Mouse (Mus musculus) liver, embryonic 14.5 days (tissue): Measurements from ENCODE around the gene Inhbe. TPM values are rescaled to one million over a fixed set of nuclear protein-coding genes. Genes with fewer than 3 reads are reported as not detected.

Experiments used
- ATAC-seq: fragments of 200-750 bp; cut with Nextera tagmentation; 2 replicates; pipeline ENCODE4 v1.8.0; 2017; ENCODE audit warnings: moderate number of reproducible peaks, mild to moderate bottlenecking, moderate library complexity; ENCODE audit not compliant: insufficient read depth
- DNase-seq, 3 experiments: peaks; one replicate each; pipeline ENCODE4 v3.0.0-alpha.2; 2012 to 2013; ENCODE audit warnings: low read depth in 3 of 3, low spot score in 3 of 3
- H3K27ac ChIP-seq: fragments of 300-500 bp; sonication (generic); 2 replicates; pipeline ENCODE4 v1.5.1; 2014; ENCODE audit warnings: moderate library complexity, mild to moderate bottlenecking, control low read depth, inconsistent platforms
- H3K27me3 ChIP-seq: fragments of 300-500 bp; sonication (generic); 2 replicates; pipeline ENCODE4 v1.6.1; 2014; ENCODE audit warnings: mild to moderate bottlenecking, low read length, moderate library complexity; ENCODE audit not compliant: control insufficient read depth, insufficient read depth
- H3K36me3 ChIP-seq: fragments of 300-500 bp; sonication (generic); replicated peaks from 2 replicates; pipeline ENCODE4 v1.6.1; 2014; ENCODE audit warnings: low read depth; ENCODE audit not compliant: control insufficient read depth, insufficient read depth
- H3K4me1 ChIP-seq, 2 experiments: fragments of 200-500 bp in 1 of 2; fragments of 300-500 bp in 1 of 2; sonication (generic) in 1 of 2; replicated peaks; 2 replicates each; pipeline ENCODE4 v1.6.1; 2012 to 2014; ENCODE audit warnings: antibody characterized with exemption in 1 of 2, inconsistent platforms in 1 of 2, low read length in 1 of 2; ENCODE audit not compliant: control insufficient read depth in 2 of 2, insufficient read depth in 2 of 2
- H3K4me2 ChIP-seq: fragments of 300-500 bp; sonication (generic); 2 replicates; pipeline ENCODE4 v1.6.1; 2014; ENCODE audit warnings: low read depth, mild to moderate bottlenecking, control low read depth, moderate library complexity
- H3K4me3 ChIP-seq, 2 experiments: fragments of 200-500 bp in 1 of 2; fragments of 300-500 bp in 1 of 2; sonication (generic) in 1 of 2; 2 replicates each; pipeline ENCODE4 v1.5.1; 2012 to 2014; ENCODE audit warnings: low read depth in 2 of 2, low read length in 2 of 2, mild to moderate bottlenecking in 2 of 2, control low read depth in 1 of 2, inconsistent platforms in 1 of 2, moderate library complexity in 1 of 2; ENCODE audit not compliant: insufficient read depth in 1 of 2
- H3K9ac ChIP-seq: fragments of 300-500 bp; sonication (generic); replicated peaks from 2 replicates; pipeline ENCODE4 v1.6.1; 2014; ENCODE audit warnings: mild to moderate bottlenecking, control low read depth, moderate library complexity
- H3K9me3 ChIP-seq: fragments of 300-500 bp; sonication (generic); 2 replicates; pipeline ENCODE4 v1.6.1; 2016; ENCODE audit warnings: low read length, mixed read lengths; ENCODE audit not compliant: control insufficient read depth
- CTCF ChIP-seq: IDR thresholded peaks from 2 replicates; pipeline ENCODE4 v1.5.1; 2016; ENCODE audit warnings: antibody characterized with exemption, low read depth, control low read depth
- EP300 ChIP-seq: IDR thresholded peaks from 2 replicates; pipeline ENCODE4 v1.6.1; 2016; ENCODE audit warnings: antibody characterized with exemption, low read depth
- WGBS: fragments of 180-500 bp; shearing (Covaris S2); extraction: QIAGEN DNeasy Blood & Tissue Kit; methylation state at CpG from one replicate; pipeline ENCODE4 v1.1.7; 2014; ENCODE audit not compliant: insufficient replicate concordance; 5-methylcytosine and 5-hydroxymethylcytosine counted together
- polyA plus RNA-seq, 2 experiments: library from polyadenylated mRNA; depleted of rRNA in 1 of 2; stranded (reverse) in 1 of 2; unstranded in 1 of 2; fragments of >200 nt; fragmentation: Nextera tagmentation in 1 of 2; extraction: Ambion mirVana in 1 of 2; gene quantifications; 2 replicates each; pipeline versions ENCODE4 v1.2.1 to v1.2.3; 2012 to 2014

Gene Inhbe
- polyA plus RNA-seq, 2 experiments = 0.38 to 0.59 TPM

DNA sequence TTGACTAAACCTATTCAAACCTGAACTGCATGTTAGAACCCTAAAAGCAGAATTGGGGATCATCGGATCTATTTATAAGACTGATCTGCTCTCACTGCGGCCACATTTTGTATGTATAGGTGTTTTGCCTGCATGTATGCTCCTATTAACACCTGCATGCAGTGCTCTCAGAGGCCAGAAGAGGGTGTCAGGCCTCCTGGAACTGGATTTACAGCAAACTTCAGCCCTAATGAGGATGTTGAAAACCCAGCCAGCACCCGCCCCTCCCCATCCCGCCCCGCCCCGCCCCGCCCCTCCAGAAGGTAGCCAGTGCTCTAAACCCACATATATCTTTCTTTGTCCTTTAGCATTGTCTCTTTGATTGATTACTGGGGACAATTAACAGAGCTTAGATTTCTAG is 29.7 kb downstream of the Inhbe start:
- Histone ChIP-seq H3K9ac (no peak overlapping the region), H3K9me3 (no peaks in the 10 kb centered on the region), H3K27ac (no peak overlapping the region), H3K27me3 (peaks cover 11% of the 10 kb centered on the region; the same call in 1 of the 2 replicates), H3K36me3 (no peaks in the 10 kb centered on the region), H3K4me1 (peaks cover 11 to 14% of the 10 kb centered on the region in 2 experiments), H3K4me2 (peak overlapping the region; percentile 51), H3K4me3 (peak overlapping the region in 1 of 2 experiments; percentile 34; a peak in 1 of 4 replicates)
- peak; percentile 52; the same call in 1 of the 2 replicates for ATAC-seq
- peak; percentile 58 for TF ChIP-seq CTCF
- TF ChIP-seq EP300 = no peak
- 6% methylated on average over 7 of the region's 7 CpGs for WGBS
- DNase-seq = peak; percentile 62 to 68 (median 67)

DNA sequence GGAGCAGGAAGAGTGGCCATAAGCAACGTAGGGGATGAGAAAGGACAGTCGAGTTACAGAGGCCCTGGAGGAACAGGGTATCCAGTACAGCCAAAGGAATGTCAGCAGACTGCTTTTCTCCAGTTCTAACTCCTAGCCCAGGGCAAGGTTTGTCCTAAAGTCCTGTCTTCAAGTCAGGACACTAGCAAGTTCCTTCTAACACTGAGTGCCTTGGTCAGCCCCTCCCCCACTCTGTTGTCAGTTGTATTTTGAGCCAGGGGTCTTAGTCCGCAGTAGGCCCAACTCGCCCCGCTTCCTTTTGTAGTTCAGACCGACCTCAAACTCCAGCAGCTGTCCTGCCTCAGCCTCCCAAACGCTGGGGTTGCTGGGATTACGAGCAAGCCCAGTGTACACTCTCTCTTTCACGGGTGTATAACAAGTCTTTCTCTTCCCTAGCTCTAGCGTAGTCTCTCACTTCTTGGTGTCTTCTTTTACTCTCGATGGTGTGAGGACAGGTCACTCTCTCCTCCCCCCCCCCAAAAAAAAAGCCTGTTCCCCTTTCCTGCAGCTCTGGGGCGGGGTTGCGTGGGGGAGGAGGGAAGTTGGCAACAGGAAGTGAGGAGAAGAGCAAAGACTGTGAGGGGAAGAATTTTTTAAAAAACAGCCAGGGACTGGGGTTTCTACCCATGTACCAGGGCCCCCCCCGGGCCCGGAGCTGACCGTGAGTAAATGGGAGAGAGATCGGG is 30.9 kb downstream of the Inhbe start:
- WGBS = 16% methylated on average over 17 of the region's 17 CpGs
- H3K4me3 ChIP-seq = peak overlapping the region; percentile 14 to 34; a peak in 3 of 4 replicates
- H3K4me1 ChIP-seq = peaks cover 11 to 14% of the 10 kb centered on the region in 2 experiments
- no peak for ATAC-seq
- no peaks in the 10 kb centered on the region for H3K36me3 ChIP-seq
- H3K27ac ChIP-seq = no peak overlapping the region
- no peak for DNase-seq
- H3K27me3 ChIP-seq = peaks cover 11% of the 10 kb centered on the region; the same call in 1 of the 2 replicates
- no peaks in the 10 kb centered on the region for H3K9me3 ChIP-seq
- TF ChIP-seq CTCF (no peak), EP300 (no peak)
- H3K9ac ChIP-seq = no peak overlapping the region
- H3K4me2 ChIP-seq = peak overlapping the region; percentile 44

DNA sequence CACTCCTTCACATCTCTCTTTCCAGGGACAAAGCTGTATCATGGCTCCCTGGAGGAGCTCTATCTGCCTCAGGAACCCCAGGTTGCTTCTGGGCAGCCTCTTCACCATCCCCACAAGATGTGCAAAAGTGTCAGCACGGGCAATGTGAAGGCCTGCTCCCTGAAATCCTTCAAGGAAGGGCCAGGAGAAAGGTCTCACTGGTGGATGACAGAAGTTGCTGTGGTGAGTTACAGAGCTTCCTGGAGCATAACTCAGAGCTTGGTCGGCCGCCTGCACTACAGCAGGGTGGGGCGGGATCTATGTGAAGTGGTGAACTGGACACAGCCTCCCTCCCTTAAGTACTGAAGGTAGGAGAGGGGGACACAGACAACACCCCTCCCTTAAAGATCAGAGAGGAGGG is 31.5 kb downstream of the Inhbe start:
- Histone ChIP-seq H3K4me1 (peaks cover 11 to 20% of the 10 kb centered on the region in 2 experiments), H3K27me3 (peaks cover 11% of the 10 kb centered on the region; the same call in 1 of the 2 replicates), H3K4me3 (0 out of 4 replicates have a peak overlapping the region, but pooled peaks of 1 of the 2 experiments have one; percentile 4), H3K36me3 (no peaks in the 10 kb centered on the region), H3K9ac (no peak overlapping the region), H3K4me2 (peak overlapping the region; percentile 44), H3K9me3 (no peaks in the 10 kb centered on the region), H3K27ac (no peak overlapping the region)
- DNase-seq (no peak), ATAC-seq (no peak)
- WGBS = 59% methylated on average over 4 of the region's 4 CpGs
- TF ChIP-seq EP300 (no peak), CTCF (no peak)

DNA sequence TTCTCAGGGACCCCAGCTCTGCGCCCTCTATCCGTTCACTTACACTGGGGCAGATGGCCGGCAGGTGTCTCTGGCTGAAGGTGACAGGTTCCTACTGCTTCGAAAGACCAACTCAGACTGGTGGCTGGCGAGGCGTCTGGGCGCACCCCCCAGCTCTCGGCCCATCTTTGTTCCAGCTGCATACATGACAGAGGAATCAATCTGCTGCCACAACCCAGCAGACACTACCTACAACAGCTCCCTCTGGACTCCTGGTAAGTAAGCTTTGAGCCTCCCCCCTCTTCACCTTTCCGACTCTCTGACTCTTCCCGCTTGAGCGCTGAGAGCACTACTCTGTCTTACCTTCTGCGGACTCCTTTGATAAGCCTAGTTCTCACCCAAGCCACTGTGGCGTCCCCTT is 32.0 kb downstream of the Inhbe start:
- no peak for ATAC-seq
- Histone ChIP-seq H3K4me2 (no peak overlapping the region), H3K4me1 (peaks cover 11 to 25% of the 10 kb centered on the region in 2 experiments), H3K27ac (no peak overlapping the region), H3K9me3 (no peaks in the 10 kb centered on the region), H3K27me3 (peaks cover 11% of the 10 kb centered on the region; the same call in 1 of the 2 replicates), H3K9ac (no peak overlapping the region), H3K4me3 (no peak overlapping the region), H3K36me3 (no peaks in the 10 kb centered on the region)
- WGBS = 71% methylated on average over 13 of the region's 13 CpGs
- no peak for DNase-seq
- no peak for TF ChIP-seq EP300
- no peak for TF ChIP-seq CTCF

DNA sequence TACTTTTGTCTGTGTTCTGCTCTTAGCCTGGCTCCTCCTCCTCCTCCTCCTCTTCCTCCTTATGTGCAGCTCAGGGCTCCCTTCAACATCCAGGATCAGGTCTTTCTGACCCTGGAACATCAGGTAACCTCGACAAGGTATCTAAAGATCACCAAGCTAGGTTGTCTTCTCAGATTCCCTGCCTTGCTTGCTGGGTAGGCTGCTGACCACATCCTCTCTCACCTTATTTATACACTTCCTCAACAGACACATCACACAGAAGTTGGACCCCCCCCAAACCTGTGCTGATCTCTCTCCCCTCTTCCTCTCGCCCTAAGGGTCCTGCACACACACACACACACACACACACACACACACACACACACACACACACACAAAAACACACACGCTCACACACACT is 32.6 kb downstream of the Inhbe start, which contains the start of gene Arhgap9:
TSS of gene Arhgap9 (plus strand) at position 344 of the 400 bp plus-strand sequence.
- no peak within 1 kb of the TSS for H3K4me3 ChIP-seq
- no peaks in the 10 kb centered on the region for H3K36me3 ChIP-seq
- ATAC-seq (no peak), DNase-seq (no peak)
- TF ChIP-seq EP300 (no peak), CTCF (no peak)
- peaks cover 9% of the 10 kb centered on the region; the same call in 1 of the 2 replicates for H3K27me3 ChIP-seq
- no peak within 1 kb of the TSS for H3K9ac ChIP-seq
- no peaks in the 10 kb centered on the region for H3K9me3 ChIP-seq
- peak within 1 kb of the TSS; percentile 44 for H3K4me2 ChIP-seq
- peaks cover 11 to 27% of the 10 kb centered on the region in 2 experiments for H3K4me1 ChIP-seq
- H3K27ac ChIP-seq = no peak within 1 kb of the TSS
- WGBS = 51% methylated on average over 3 of the region's 3 CpGs
